Mouse (Mus musculus) left cerebral cortex, adult 11 months (tissue): ENCODE measurements around the gene Onecut1.

Experiments used
- DNase-seq: peaks from one replicate; pipeline ENCODE4 v3.0.0; 2022; ENCODE audit warnings: low spot score

Gene Onecut1

GRCm38 (mm10) chr9:74911430-74911829 lies 49.7 kb downstream of the Onecut1 start:
- no peak for DNase-seq

- no peak for DNase-seq
Observed at GRCm38 (mm10) chr9:74911919-74912318, 50.2 kb downstream of the Onecut1 start.

GRCm38 (mm10) chr9:74912619-74913376 lies 51.1 kb downstream of the Onecut1 start:
- DNase-seq = no peak

- no peak for DNase-seq
Observed at GRCm38 (mm10) chr9:74915611-74916010, 53.9 kb downstream of the Onecut1 start.

GRCm38 (mm10) chr9:74920450-74920849 lies 58.7 kb downstream of the Onecut1 start:
- DNase-seq = no peak

GRCm38 (mm10) chr9:74921422-74921821 lies 59.7 kb downstream of the Onecut1 start:
- no peak for DNase-seq

- DNase-seq = no peak
Observed at GRCm38 (mm10) chr9:74922884-74923283, 61.2 kb downstream of the Onecut1 start.

- no peak for DNase-seq
Observed at GRCm38 (mm10) chr9:74923291-74923977, 61.7 kb downstream of the Onecut1 start.

GRCm38 (mm10) chr9:74925220-74925769 lies 63.6 kb downstream of the Onecut1 start:
- no peak for DNase-seq

GRCm38 (mm10) chr9:74929981-74930423 lies 68.3 kb downstream of the Onecut1 start:
- no peak for DNase-seq

- DNase-seq = no peak
Observed at GRCm38 (mm10) chr9:74930653-74931052, 68.9 kb downstream of the Onecut1 start.

- no peak for DNase-seq
Observed at GRCm38 (mm10) chr9:74935289-74935688, 73.6 kb downstream of the Onecut1 start.

GRCm38 (mm10) chr9:74937761-74938160 lies 76.0 kb downstream of the Onecut1 start:
- no peak for DNase-seq

- no peak for DNase-seq
Observed at GRCm38 (mm10) chr9:74938670-74939534, 77.2 kb downstream of the Onecut1 start.
